Mouse (Mus musculus): ENCODE data around the gene Ddx50.
"Not testable (repeated sequence)": the region's sequence is repeated elsewhere in the genome, so short reads cannot be mapped to it uniquely, and the experiment has no call there.

The Ddx50 gene

GRCm38 (mm10) chr10:62601053-62601791 is 49.8 kb downstream of the Ddx50 start:
- DNase-seq (ENCODE audit: low spot score), result no peak

- no peak for DNase-seq (ENCODE audit: low spot score)
Measured at GRCm38 (mm10) chr10:62600056-62600455, 51.0 kb downstream of the Ddx50 start.

GRCm38 (mm10) chr10:62599311-62599710 is 51.7 kb downstream of the Ddx50 start:
- DNase-seq (ENCODE audit: low spot score), result not testable (repeated sequence)

- DNase-seq (ENCODE audit: low spot score), result no peak
Measured at GRCm38 (mm10) chr10:62592496-62592895, 58.5 kb downstream of the Ddx50 start.

GRCm38 (mm10) chr10:62590200-62590599 is 60.8 kb downstream of the Ddx50 start:
- peak; percentile 78 for DNase-seq (ENCODE audit: low spot score)

GRCm38 (mm10) chr10:62588616-62589015 is 62.4 kb downstream of the Ddx50 start:
- DNase-seq (ENCODE audit: low spot score), result peak; percentile 29

GRCm38 (mm10) chr10:62583245-62583644 is 67.8 kb downstream of the Ddx50 start:
- DNase-seq (ENCODE audit: low spot score), result no peak

- no peak for DNase-seq (ENCODE audit: low spot score)
Measured at GRCm38 (mm10) chr10:62582701-62583100, 68.3 kb downstream of the Ddx50 start.

GRCm38 (mm10) chr10:62582263-62582662 is 68.8 kb downstream of the Ddx50 start:
- no peak for DNase-seq (ENCODE audit: low spot score)

GRCm38 (mm10) chr10:62579129-62579528 is 71.9 kb downstream of the Ddx50 start:
- DNase-seq (ENCODE audit: low spot score), result not testable (repeated sequence)

- DNase-seq (ENCODE audit: low spot score), result peak; percentile 92
Measured at GRCm38 (mm10) chr10:62578338-62579100, 72.5 kb downstream of the Ddx50 start, which contains the start of gene Kif1bp. TSS of gene Kif1bp (minus strand) at chr10:62578457.

GRCm38 (mm10) chr10:62577673-62578337 is 73.2 kb downstream of the Ddx50 start:
- DNase-seq (ENCODE audit: low spot score), result no peak

- DNase-seq (ENCODE audit: low spot score), result no peak
Measured at GRCm38 (mm10) chr10:62575001-62575400, 76.0 kb downstream of the Ddx50 start.

- DNase-seq (ENCODE audit: low spot score), result no peak
Measured at GRCm38 (mm10) chr10:62570126-62570871, 80.7 kb downstream of the Ddx50 start.

GRCm38 (mm10) chr10:62568861-62569260 is 82.2 kb downstream of the Ddx50 start:
- no peak for DNase-seq (ENCODE audit: low spot score)
